Mouse (Mus musculus) spleen, adult 2 months (tissue): ENCODE measurements at regions not wholly inside any gene's neighbourhood (a gene's known extent, or its start where the extent isn't known, plus 50 kb on each side); places are given as distances from the start of the nearest gene placed in this dataset.

Experiments
- CTCF ChIP-seq: fragments of 200-500 bp; IDR thresholded peaks from 2 replicates; pipeline ENCODE4 v1.5.1; 2011; ENCODE audit warnings: mild to moderate bottlenecking, inconsistent platforms; ENCODE audit not compliant: insufficient read depth, insufficient read length, insufficient replicate concordance; ENCODE audit errors: extremely low read depth
- POLR2A ChIP-seq: fragments of 200-500 bp; IDR thresholded peaks from 2 replicates; pipeline ENCODE4 v1.6.1; 2011; ENCODE audit warnings: low read depth, low read length, inconsistent platforms

GRCm38 (mm10) chr9:33549395-33549794 is 913.4 kb downstream of the Ets1 start:
- TF ChIP-seq CTCF (no peak), POLR2A (no peak)
